Mouse (Mus musculus): Measurements from ENCODE around the gene Pcgf2. TPM values are rescaled to one million over a fixed set of nuclear protein-coding genes. Genes with fewer than 3 reads are reported as not detected.

Gene Pcgf2
- total and polyA plus RNA-seq, 3 experiments: 0.99 to 19.5 (median 5.6) TPM

- DNase-seq (ENCODE audit: extremely low read depth): no peak
- H3K4me2 ChIP-seq (ENCODE audit: insufficient read depth, low read depth, poor library complexity, severe bottlenecking): no peak overlapping the region
- H3K4me3 ChIP-seq (replicated peaks in 1 of 3; ENCODE audit: low read depth in 2 of 3, low read length in 2 of 3, poor library complexity in 1 of 3): no peak overlapping the region
- no peaks in the 10 kb centered on the region for H3K27me3 ChIP-seq (replicated peaks)
- in situ Hi-C loops (cut with MboI; ENCODE audit: low pct_ligation_motif_present, low pct_unique_long_range_greater_than_20kb, low sequenced_read_pairs): no loop called here
- H3K9me3 ChIP-seq (replicated peaks; ENCODE audit: low read length): no peaks in the 10 kb centered on the region
- peaks cover 67 to 93% of the 10 kb centered on the region in 2 experiments for H3K36me3 ChIP-seq (replicated peaks in 1 of 2; ENCODE audit: control insufficient read depth in 1 of 2, insufficient read depth in 1 of 2, low read length in 1 of 2)
- H3K4me1 ChIP-seq (ENCODE audit: control insufficient read depth in 1 of 2, insufficient read depth in 2 of 2): peaks cover 0 to 11% of the 10 kb centered on the region in 2 experiments; a peak in 1 of 4 replicates
- H3K27ac ChIP-seq (ENCODE audit: insufficient read depth, low read depth): no peak overlapping the region
- no peak for TF ChIP-seq E2F4 (IDR thresholded peaks at IDR 0.05; ENCODE audit: insufficient replicate concordance, low read depth, low read length)
- no peak for TF ChIP-seq TCF12 (IDR thresholded peaks at IDR 0.05; ENCODE audit: low read depth, low read length)
- TF ChIP-seq TBP (conservative IDR thresholded peaks at IDR 0.05; ENCODE audit: low read depth, low read length): no peak
- TF ChIP-seq UBTF (IDR thresholded peaks at IDR 0.05; ENCODE audit: low read depth, low read length): no peak
- no peak for TF ChIP-seq IRF4 (IDR thresholded peaks at IDR 0.05; ENCODE audit: low read depth, low read length)
- no peak for TF ChIP-seq POLR2A (IDR thresholded peaks at IDR 0.05; ENCODE audit: low read depth, low read length)
- no peak overlapping the region for H3K9ac ChIP-seq (ENCODE audit: insufficient read depth, low read depth)
- no peaks in the 10 kb centered on the region for H3K79me2 ChIP-seq (replicated peaks; ENCODE audit: control insufficient read depth, extremely low read depth, insufficient read depth, poor library complexity, severe bottlenecking)
- dilution Hi-C loops (cut with MboI; ENCODE audit: extremely low pct_ligation_motif_present, extremely low pct_unique_long_range_greater_than_20kb, low sequenced_read_pairs): no loop called here
Observed at GRCm38 (mm10) chr11:97728730-97729129, 28.4 kb upstream of the Pcgf2 start.

GRCm38 (mm10) chr11:97728311-97728710, 28.0 kb upstream of the Pcgf2 start:
- no peak for DNase-seq (ENCODE audit: extremely low read depth)
- no peaks in the 10 kb centered on the region for H3K27me3 ChIP-seq (replicated peaks)
- in situ Hi-C loops (cut with MboI; ENCODE audit: low pct_ligation_motif_present, low pct_unique_long_range_greater_than_20kb, low sequenced_read_pairs): no loop called here
- no peak overlapping the region for H3K4me3 ChIP-seq (replicated peaks in 1 of 3; ENCODE audit: low read depth in 2 of 3, low read length in 2 of 3, poor library complexity in 1 of 3)
- dilution Hi-C loops (cut with MboI; ENCODE audit: extremely low pct_ligation_motif_present, extremely low pct_unique_long_range_greater_than_20kb, low sequenced_read_pairs): no loop called here
- peaks cover 71 to 94% of the 10 kb centered on the region in 2 experiments for H3K36me3 ChIP-seq (replicated peaks in 1 of 2; ENCODE audit: control insufficient read depth in 1 of 2, insufficient read depth in 1 of 2, low read length in 1 of 2)
- no peak for TF ChIP-seq MXI1 (IDR thresholded peaks at IDR 0.05; ENCODE audit: low read depth, low read length)
- TF ChIP-seq KAT2A (IDR thresholded peaks at IDR 0.05; ENCODE audit: insufficient replicate concordance, low read length): no peak
- TF ChIP-seq MEF2A (IDR thresholded peaks at IDR 0.05; ENCODE audit: borderline replicate concordance, low read depth, low read length): no peak
- TF ChIP-seq UBTF (IDR thresholded peaks at IDR 0.05; ENCODE audit: low read depth, low read length): no peak
- TF ChIP-seq RCOR1 (conservative IDR thresholded peaks at IDR 0.05; ENCODE audit: low read depth, low read length): no peak
- no peak for TF ChIP-seq MAX (IDR thresholded peaks at IDR 0.05; ENCODE audit: low read length)
- TF ChIP-seq NRF1 (IDR thresholded peaks at IDR 0.05; ENCODE audit: low read depth, low read length): no peak
- no peaks in the 10 kb centered on the region for H3K79me2 ChIP-seq (replicated peaks; ENCODE audit: control insufficient read depth, extremely low read depth, insufficient read depth, poor library complexity, severe bottlenecking)
- no peaks in the 10 kb centered on the region for H3K9me3 ChIP-seq (replicated peaks; ENCODE audit: low read length)
- no peak overlapping the region for H3K4me2 ChIP-seq (ENCODE audit: insufficient read depth, low read depth, poor library complexity, severe bottlenecking)
- H3K9ac ChIP-seq (ENCODE audit: insufficient read depth, low read depth): no peak overlapping the region
- H3K4me1 ChIP-seq (ENCODE audit: control insufficient read depth in 1 of 2, insufficient read depth in 2 of 2): peaks cover 0 to 9% of the 10 kb centered on the region in 2 experiments; a peak in 1 of 4 replicates
- no peak overlapping the region for H3K27ac ChIP-seq (ENCODE audit: insufficient read depth, low read depth)

GRCm38 (mm10) chr11:97723709-97724108, 23.4 kb upstream of the Pcgf2 start:
- Histone ChIP-seq H3K36me3 (replicated peaks in 1 of 2; ENCODE audit: control insufficient read depth in 1 of 2, insufficient read depth in 1 of 2, low read length in 1 of 2) (peaks cover 84 to 93% of the 10 kb centered on the region in 2 experiments), H3K9ac (ENCODE audit: insufficient read depth, low read depth) (no peak overlapping the region)

More at GRCm38 (mm10) chr11:97723709-97724108, 23.4 kb upstream of the Pcgf2 start:
- no peak for DNase-seq (ENCODE audit: extremely low read depth)
- no peak for TF ChIP-seq TCF12 (IDR thresholded peaks at IDR 0.05; ENCODE audit: low read depth, low read length)
- TF ChIP-seq USF2 (conservative IDR thresholded peaks at IDR 0.05; ENCODE audit: low read depth, low read length): no peak
- no peak for TF ChIP-seq ZMIZ1 (IDR thresholded peaks at IDR 0.05; ENCODE audit: low read depth, low read length)
- TF ChIP-seq JUND (conservative IDR thresholded peaks at IDR 0.05; ENCODE audit: low read depth, low read length): no peak
- H3K4me1 ChIP-seq (ENCODE audit: control insufficient read depth in 1 of 2, insufficient read depth in 2 of 2): peaks cover 5 to 25% of the 10 kb centered on the region in 2 experiments
- dilution Hi-C loops (cut with MboI; ENCODE audit: extremely low pct_ligation_motif_present, extremely low pct_unique_long_range_greater_than_20kb, low sequenced_read_pairs): no loop called here
- no peaks in the 10 kb centered on the region for H3K27me3 ChIP-seq (replicated peaks)
- no peak overlapping the region for H3K27ac ChIP-seq (ENCODE audit: insufficient read depth, low read depth)
- no peak overlapping the region for H3K4me2 ChIP-seq (ENCODE audit: insufficient read depth, low read depth, poor library complexity, severe bottlenecking)
- H3K4me3 ChIP-seq (replicated peaks in 1 of 3; ENCODE audit: low read depth in 2 of 3, low read length in 2 of 3, poor library complexity in 1 of 3): no peak overlapping the region
- in situ Hi-C loops (cut with MboI; ENCODE audit: low pct_ligation_motif_present, low pct_unique_long_range_greater_than_20kb, low sequenced_read_pairs): no loop called here
- H3K9me3 ChIP-seq (replicated peaks; ENCODE audit: low read length): peaks cover 16% of the 10 kb centered on the region
- no peaks in the 10 kb centered on the region for H3K79me2 ChIP-seq (replicated peaks; ENCODE audit: control insufficient read depth, extremely low read depth, insufficient read depth, poor library complexity, severe bottlenecking)

Data from CH12.LX (cell line).